Mouse (Mus musculus) spleen, adult 2 months (tissue): Measurements from ENCODE around the gene Raver2.
A peak's percentile ranks its signal among the peaks of the same experiment; 100 is the strongest.

ENCODE experiments used
- CTCF ChIP-seq: fragments of 200-500 bp; IDR thresholded peaks from 2 replicates; pipeline ENCODE4 v1.5.1; 2011; ENCODE audit warnings: mild to moderate bottlenecking, inconsistent platforms; ENCODE audit not compliant: insufficient read depth, insufficient read length, insufficient replicate concordance; ENCODE audit errors: extremely low read depth
- POLR2A ChIP-seq: fragments of 200-500 bp; IDR thresholded peaks from 2 replicates; pipeline ENCODE4 v1.6.1; 2011; ENCODE audit warnings: low read depth, low read length, inconsistent platforms

DNA sequence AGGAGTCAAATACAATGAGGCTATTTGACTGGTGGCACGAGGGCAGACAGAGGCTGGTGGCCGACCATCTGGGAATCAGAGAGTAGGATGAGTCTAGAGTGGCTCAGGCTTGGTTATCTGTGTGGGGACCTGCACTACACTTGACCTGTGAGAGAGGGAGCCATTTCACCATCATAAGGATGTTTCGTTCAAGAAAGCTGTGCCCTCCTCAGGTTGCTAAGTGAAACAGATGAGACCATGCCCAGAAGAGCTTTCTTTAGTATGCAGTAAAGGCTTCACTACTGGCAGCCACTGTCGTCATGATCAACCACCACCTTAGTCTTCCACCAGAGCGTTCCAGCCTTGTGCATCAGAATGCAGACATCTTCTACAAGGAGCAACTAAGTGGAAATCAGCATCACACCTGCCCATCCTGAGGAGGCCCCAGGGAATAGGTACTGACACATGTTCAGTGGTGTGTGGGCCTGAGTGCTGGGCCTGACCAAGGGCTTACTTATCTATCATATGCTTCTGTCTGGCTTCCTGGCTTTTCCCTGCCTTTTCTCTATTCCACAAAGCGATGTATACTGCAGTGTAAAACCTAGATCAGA is 99.5 kb downstream of the Raver2 start:
- TF ChIP-seq POLR2A (no peak), CTCF (peak; percentile 63; the same call in 1 of the 2 replicates)
